Mouse (Mus musculus): ENCODE data around the gene Gad2. TPM values are rescaled to one million over a fixed set of nuclear protein-coding genes. Genes with fewer than 3 reads are reported as not detected.
A peak's percentile ranks its signal among the peaks of the same experiment; 100 is the strongest.

The Gad2 gene
- total and polyA plus RNA-seq, 3 experiments: not detected

GRCm38 (mm10) chr2:22741222-22741621, 119.2 kb downstream of the Gad2 start:
- Histone ChIP-seq H3K79me2 (replicated peaks; ENCODE audit: control insufficient read depth, insufficient read depth, low read length) (no peaks in the 10 kb centered on the region), H3K36me3 (ENCODE audit: control insufficient read depth, insufficient read depth, low read length) (no peaks in the 10 kb centered on the region), H3K27me3 (ENCODE audit: control insufficient read depth, insufficient read depth, low read length) (no peaks in the 10 kb centered on the region), H3K4me3 (no peak overlapping the region), H3K27ac (no peak overlapping the region), H3K9ac (ENCODE audit: low read depth, low read length) (no peak overlapping the region), H3K4me1 (ENCODE audit: control insufficient read depth, insufficient read depth, low read length) (no peaks in the 10 kb centered on the region)
- TF ChIP-seq EP300 (IDR thresholded peaks at IDR 0.05; ENCODE audit: insufficient read depth, low read depth, low read length) (no peak), CTCF (IDR thresholded peaks at IDR 0.05) (peak; percentile 22; the same call in 1 of the 2 replicates)
- DNase-seq: no peak
- intact Hi-C loops (cut with DNase I): loop anchor here (5.0 kb wide), 1 partner anchor 121 kb away; no protein-coding TSS in a partner anchor
- WGBS: 57% methylated on average over 3 of the region's 3 CpGs

Small RNAs within 50 kb of the gene (microRNA-seq; reads per million reads assigned to microRNA genes)
- gene Gm23636 (0 reads per million in 2 experiments), gene Mir3967 (0 reads per million in 2 experiments)

Other genes with a start within 250 kb of the Gad2 start
- 1 to 10 TPM; 3.0 to 4.0 TPM for gene Apbb1ip, start 151.9 kb downstream of the Gad2 start, total RNA-seq (2021)
- gene Apbb1ip, start 151.9 kb downstream of the Gad2 start, polyA plus RNA-seq (2012; rRNA removed): 1.6 and 2.4 TPM in 2 replicates